Mouse (Mus musculus): ENCODE data around the gene Nfu1. TPM values are rescaled to one million over a fixed set of nuclear protein-coding genes. Genes with fewer than 3 reads are reported as not detected.
"Not testable (repeated sequence)": the region's sequence is repeated elsewhere in the genome, so short reads cannot be mapped to it uniquely, and the experiment has no call there.

Nfu1 gene
- polyA plus RNA-seq, 2 experiments, result 47.7 to 51.9 TPM

GRCm38 (mm10) chr6:87018874-87019273, 9.8 kb downstream of the Nfu1 start:
- DNase-seq (ENCODE audit: low read depth in 3 of 3, low spot score in 3 of 3) (no peak), ATAC-seq (ENCODE audit: insufficient read depth) (no peak)
- Histone ChIP-seq H3K4me1 (replicated peaks; ENCODE audit: control insufficient read depth in 2 of 2, insufficient read depth in 2 of 2, low read length in 1 of 2) (no peaks in the 10 kb centered on the region), H3K27me3 (ENCODE audit: control insufficient read depth, insufficient read depth, low read length) (no peaks in the 10 kb centered on the region), H3K4me2 (ENCODE audit: low read depth) (no peak overlapping the region), H3K27ac (no peak overlapping the region), H3K4me3 (ENCODE audit: insufficient read depth in 1 of 2, low read depth in 2 of 2, low read length in 2 of 2) (no peak overlapping the region), H3K9ac (replicated peaks) (no peak overlapping the region), H3K36me3 (replicated peaks; ENCODE audit: control insufficient read depth, insufficient read depth, low read depth) (peaks cover 22% of the 10 kb centered on the region), H3K9me3 (ENCODE audit: control insufficient read depth, low read length) (no peaks in the 10 kb centered on the region)
- WGBS (ENCODE audit: insufficient replicate concordance), result 80% methylated on average over 8 of the region's 8 CpGs
- TF ChIP-seq EP300 (IDR thresholded peaks at IDR 0.05; ENCODE audit: low read depth) (no peak), CTCF (IDR thresholded peaks at IDR 0.05; ENCODE audit: low read depth) (no peak)

- ATAC-seq (ENCODE audit: insufficient read depth) (no peak), DNase-seq (ENCODE audit: low read depth in 3 of 3, low spot score in 3 of 3) (no peak)
- peaks cover 0 to under 1% of the 10 kb centered on the region in 2 experiments; a peak in 2 of 4 replicates for H3K4me1 ChIP-seq (replicated peaks; ENCODE audit: control insufficient read depth in 2 of 2, insufficient read depth in 2 of 2, low read length in 1 of 2)
- H3K36me3 ChIP-seq (replicated peaks; ENCODE audit: control insufficient read depth, insufficient read depth, low read depth), result peaks cover 22% of the 10 kb centered on the region
- H3K27me3 ChIP-seq (ENCODE audit: control insufficient read depth, insufficient read depth, low read length), result no peaks in the 10 kb centered on the region
- no peaks in the 10 kb centered on the region for H3K9me3 ChIP-seq (ENCODE audit: control insufficient read depth, low read length)
- no peak overlapping the region for H3K27ac ChIP-seq
- no peak overlapping the region for H3K4me2 ChIP-seq (ENCODE audit: low read depth)
- H3K9ac ChIP-seq (replicated peaks), result no peak overlapping the region
- 86% methylated on average over 12 of the region's 12 CpGs for WGBS (ENCODE audit: insufficient replicate concordance)
- no peak overlapping the region for H3K4me3 ChIP-seq (ENCODE audit: insufficient read depth in 1 of 2, low read depth in 2 of 2, low read length in 2 of 2)
- TF ChIP-seq CTCF (IDR thresholded peaks at IDR 0.05; ENCODE audit: low read depth) (no peak), EP300 (IDR thresholded peaks at IDR 0.05; ENCODE audit: low read depth) (no peak)
Measured at GRCm38 (mm10) chr6:87021791-87022190, 12.8 kb downstream of the Nfu1 start.

- Histone ChIP-seq H3K4me1 (replicated peaks; ENCODE audit: control insufficient read depth in 2 of 2, insufficient read depth in 2 of 2, low read length in 1 of 2) (peaks cover 0 to 3% of the 10 kb centered on the region in 2 experiments; a peak in 2 of 4 replicates), H3K27me3 (ENCODE audit: control insufficient read depth, insufficient read depth, low read length) (no peaks in the 10 kb centered on the region), H3K9me3 (ENCODE audit: control insufficient read depth, low read length) (no peaks in the 10 kb centered on the region), H3K9ac (replicated peaks) (no peak overlapping the region), H3K27ac (no peak overlapping the region), H3K4me2 (ENCODE audit: low read depth) (no peak overlapping the region), H3K4me3 (ENCODE audit: insufficient read depth in 1 of 2, low read depth in 2 of 2, low read length in 2 of 2) (no peak overlapping the region), H3K36me3 (replicated peaks; ENCODE audit: control insufficient read depth, insufficient read depth, low read depth) (no peaks in the 10 kb centered on the region; the same call in 1 of the 2 replicates)
- 33% methylated on average over 7 of the region's 7 CpGs for WGBS (ENCODE audit: insufficient replicate concordance)
- no peak for ATAC-seq (ENCODE audit: insufficient read depth)
- no peak for TF ChIP-seq EP300 (IDR thresholded peaks at IDR 0.05; ENCODE audit: low read depth)
- TF ChIP-seq CTCF (IDR thresholded peaks at IDR 0.05; ENCODE audit: low read depth), result no peak
- DNase-seq (ENCODE audit: low read depth in 3 of 3, low spot score in 3 of 3), result no peak
Measured at GRCm38 (mm10) chr6:87026980-87027379, 17.9 kb downstream of the Nfu1 start.

- Histone ChIP-seq H3K9me3 (ENCODE audit: control insufficient read depth, low read length) (no peaks in the 10 kb centered on the region), H3K4me2 (ENCODE audit: low read depth) (no peak overlapping the region), H3K9ac (replicated peaks) (no peak overlapping the region), H3K27ac (no peak overlapping the region), H3K4me3 (ENCODE audit: insufficient read depth in 1 of 2, low read depth in 2 of 2, low read length in 2 of 2) (no peak overlapping the region), H3K4me1 (replicated peaks; ENCODE audit: control insufficient read depth in 2 of 2, insufficient read depth in 2 of 2, low read length in 1 of 2) (peaks cover 0 to 3% of the 10 kb centered on the region in 2 experiments; a peak in 2 of 4 replicates), H3K36me3 (replicated peaks; ENCODE audit: control insufficient read depth, insufficient read depth, low read depth) (no peaks in the 10 kb centered on the region; the same call in 1 of the 2 replicates), H3K27me3 (ENCODE audit: control insufficient read depth, insufficient read depth, low read length) (no peaks in the 10 kb centered on the region)
- DNase-seq (ENCODE audit: low read depth in 3 of 3, low spot score in 3 of 3) (no peak), ATAC-seq (ENCODE audit: insufficient read depth) (no peak)
- TF ChIP-seq CTCF (IDR thresholded peaks at IDR 0.05; ENCODE audit: low read depth), result no peak
- no peak for TF ChIP-seq EP300 (IDR thresholded peaks at IDR 0.05; ENCODE audit: low read depth)
Measured at GRCm38 (mm10) chr6:87028881-87029280, 19.8 kb downstream of the Nfu1 start.

DNA sequence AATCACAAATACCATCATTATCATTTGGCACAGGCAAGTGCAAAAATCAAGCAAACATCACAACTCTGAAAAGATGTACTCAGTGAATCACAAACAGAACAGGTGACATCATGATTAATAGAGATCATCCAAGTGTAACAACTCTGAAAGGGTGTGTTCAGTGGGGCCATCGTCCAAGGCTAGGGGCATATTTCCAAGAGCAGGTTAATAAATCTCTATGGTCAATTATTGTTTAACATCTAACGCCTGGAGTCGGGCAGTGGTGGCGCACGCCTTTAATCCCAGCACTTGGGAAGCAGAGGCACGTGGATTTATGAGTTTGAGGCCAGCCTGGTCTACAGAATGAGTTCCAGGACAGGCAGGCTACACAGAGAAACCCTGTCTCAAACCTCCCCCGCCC, 22.3 kb downstream of the Nfu1 start:
- H3K36me3 ChIP-seq (replicated peaks; ENCODE audit: control insufficient read depth, insufficient read depth, low read depth); H3K4me3 ChIP-seq (ENCODE audit: insufficient read depth in 1 of 2, low read depth in 2 of 2, low read length in 2 of 2); ATAC-seq (ENCODE audit: insufficient read depth); H3K9me3 ChIP-seq (ENCODE audit: control insufficient read depth, low read length); H3K9ac ChIP-seq (replicated peaks); DNase-seq (ENCODE audit: low read depth in 3 of 3, low spot score in 3 of 3); H3K4me1 ChIP-seq (replicated peaks; ENCODE audit: control insufficient read depth in 2 of 2, insufficient read depth in 2 of 2, low read length in 1 of 2); H3K4me2 ChIP-seq (ENCODE audit: low read depth); H3K27ac ChIP-seq; H3K27me3 ChIP-seq (ENCODE audit: control insufficient read depth, insufficient read depth, low read length): not testable (repeated sequence)
- 72% methylated on average over 7 of the region's 7 CpGs for WGBS (ENCODE audit: insufficient replicate concordance)

Measured in liver, embryonic 14.5 days (tissue).